Mouse (Mus musculus) spleen, adult 2 months (tissue): ENCODE measurements around the gene Ror1. TPM values are rescaled to one million over a fixed set of nuclear protein-coding genes. Genes with fewer than 3 reads are reported as not detected.

Experiments
- DNase-seq, 2 experiments: peaks; one replicate each; pipeline versions ENCODE4 v3.0.0 to v3.0.0-alpha.2; 2012 to 2021; ENCODE audit warnings: low spot score in 2 of 2, low read depth in 1 of 2
- H3K27ac ChIP-seq: fragments of 200-500 bp; 2 replicates; pipeline ENCODE4 v1.5.1; 2012; ENCODE audit warnings: low read length, inconsistent platforms; ENCODE audit not compliant: insufficient read depth
- H3K27me3 ChIP-seq: fragments of 200-500 bp; 2 replicates; pipeline ENCODE4 v1.6.1; 2012; ENCODE audit warnings: mild to moderate bottlenecking, moderate library complexity, low read length, inconsistent platforms; ENCODE audit not compliant: control insufficient read depth, insufficient read depth
- H3K36me3 ChIP-seq: fragments of 200-500 bp; 2 replicates; pipeline ENCODE4 v1.6.1; 2012; ENCODE audit warnings: mild to moderate bottlenecking, low read length, inconsistent platforms; ENCODE audit not compliant: control insufficient read depth, insufficient read depth
- H3K4me1 ChIP-seq: fragments of 200-500 bp; 2 replicates; pipeline ENCODE4 v1.6.1; 2011; ENCODE audit warnings: inconsistent platforms; ENCODE audit not compliant: control insufficient read depth, insufficient read depth, insufficient read length
- H3K4me3 ChIP-seq: fragments of 200-500 bp; 2 replicates; pipeline ENCODE4 v1.5.1; 2011; ENCODE audit warnings: mild to moderate bottlenecking, inconsistent platforms; ENCODE audit not compliant: insufficient read depth, insufficient read length; ENCODE audit errors: extremely low read depth
- CTCF ChIP-seq: fragments of 200-500 bp; IDR thresholded peaks from 2 replicates; pipeline ENCODE4 v1.5.1; 2011; ENCODE audit warnings: mild to moderate bottlenecking, inconsistent platforms; ENCODE audit not compliant: insufficient read depth, insufficient read length, insufficient replicate concordance; ENCODE audit errors: extremely low read depth
- POLR2A ChIP-seq: fragments of 200-500 bp; IDR thresholded peaks from 2 replicates; pipeline ENCODE4 v1.6.1; 2011; ENCODE audit warnings: low read depth, low read length, inconsistent platforms
- WGBS: fragments of 180-500 bp; shearing (Covaris S2); methylation state at CpG from one replicate; pipeline ENCODE4 v1.1.7; 2018; 5-methylcytosine and 5-hydroxymethylcytosine counted together
- polyA plus RNA-seq: library from polyadenylated mRNA; depleted of rRNA; stranded (reverse); fragments of >200 nt; gene quantifications from 2 replicates; pipeline ENCODE4 v1.2.3, GENCODE M21; 2012

The Ror1 gene
- polyA plus RNA-seq, 1 experiment = 0.64 TPM

DNA sequence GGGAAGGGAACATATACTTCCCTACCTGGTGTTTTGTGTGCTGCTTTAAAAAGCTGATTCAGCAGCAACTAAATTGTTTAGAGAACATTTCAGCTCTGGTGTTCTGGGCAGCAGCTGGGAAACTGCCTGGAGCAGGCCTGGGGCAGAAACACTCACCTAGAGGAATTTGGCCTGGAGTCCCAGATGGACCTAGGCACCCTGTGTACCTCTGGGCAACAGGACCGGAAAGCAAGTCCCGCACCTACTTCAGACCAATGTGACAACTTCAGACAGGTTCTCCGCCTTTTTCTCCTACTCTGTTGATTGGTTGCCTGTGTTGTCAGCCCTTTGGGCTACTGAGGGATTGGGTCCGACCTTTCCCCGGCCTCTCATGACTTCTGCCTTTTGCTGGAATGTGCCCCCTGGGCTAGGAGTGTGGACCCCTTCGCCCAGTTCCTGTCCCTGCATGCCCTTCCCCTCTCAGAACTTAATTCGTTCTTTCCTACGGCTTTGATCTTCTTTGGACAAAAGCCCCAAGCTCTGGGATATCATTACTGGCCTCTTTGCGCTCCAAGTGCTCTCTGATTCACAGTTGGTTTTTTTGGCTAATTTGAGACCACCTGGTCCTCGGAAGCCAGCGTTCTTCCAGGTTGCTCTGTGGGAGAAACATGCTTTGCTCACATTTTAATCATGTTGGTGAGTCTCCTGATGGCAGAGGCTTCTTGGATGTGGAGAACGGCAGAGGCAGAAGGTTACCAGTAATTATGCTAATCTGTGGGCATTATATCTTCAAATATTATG, 31.1 kb downstream of the Ror1 start:
- H3K4me3 ChIP-seq = no peak overlapping the region
- no peaks in the 10 kb centered on the region for H3K27me3 ChIP-seq
- no peak overlapping the region for H3K27ac ChIP-seq
- TF ChIP-seq CTCF (no peak), POLR2A (no peak)
- no peak for DNase-seq
- H3K36me3 ChIP-seq = no peaks in the 10 kb centered on the region
- no peaks in the 10 kb centered on the region for H3K4me1 ChIP-seq
- WGBS = 89% methylated on average over 12 of the region's 12 CpGs

DNA sequence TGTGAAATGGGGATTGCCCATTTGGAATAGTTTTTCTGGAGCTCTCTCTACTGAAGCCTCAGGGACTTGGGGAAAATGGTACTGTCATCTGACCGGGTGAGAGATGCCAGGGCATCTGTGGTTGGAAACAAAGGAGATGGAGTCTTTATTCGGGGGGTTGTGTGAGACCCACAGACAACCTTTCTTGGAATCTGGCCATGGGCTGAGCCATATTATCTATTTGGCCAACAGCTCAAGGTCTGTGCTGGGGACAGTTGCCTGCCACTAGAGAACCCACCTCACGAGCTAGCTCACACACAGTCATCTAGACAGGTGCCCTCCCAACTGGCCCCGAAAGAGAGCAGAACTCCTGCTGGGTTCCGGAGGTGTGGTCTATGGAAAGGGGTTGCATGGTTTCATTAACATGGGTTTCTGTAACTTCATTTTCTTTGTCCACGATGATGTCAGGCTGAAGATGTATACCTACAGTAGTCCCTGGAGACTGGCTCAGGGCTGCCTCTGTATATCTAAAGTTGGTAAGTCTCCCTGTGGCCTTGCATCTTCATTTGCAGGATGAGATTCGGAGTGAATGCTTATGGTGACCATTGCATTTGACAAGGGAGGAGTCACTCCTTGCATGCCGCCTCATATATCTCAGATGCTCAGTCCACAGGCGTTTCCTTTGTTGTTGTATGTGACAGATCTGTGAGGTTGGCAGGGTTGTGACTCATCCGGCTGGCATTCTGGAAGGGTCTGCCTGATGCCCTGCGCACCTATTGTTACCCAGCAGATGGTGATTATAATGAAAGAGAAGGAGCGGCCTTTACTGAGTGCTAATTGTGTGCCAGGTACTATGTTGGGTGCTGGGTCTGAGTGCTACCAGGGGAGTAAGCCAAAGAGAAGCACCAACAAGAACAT, 32.7 kb downstream of the Ror1 start:
- 93% methylated on average over 12 of the region's 12 CpGs for WGBS
- Histone ChIP-seq H3K27ac (no peak overlapping the region), H3K4me1 (no peaks in the 10 kb centered on the region), H3K4me3 (no peak overlapping the region), H3K36me3 (no peaks in the 10 kb centered on the region), H3K27me3 (no peaks in the 10 kb centered on the region)
- TF ChIP-seq POLR2A = no peak
- TF ChIP-seq CTCF = no peak
- DNase-seq = no peak

DNA sequence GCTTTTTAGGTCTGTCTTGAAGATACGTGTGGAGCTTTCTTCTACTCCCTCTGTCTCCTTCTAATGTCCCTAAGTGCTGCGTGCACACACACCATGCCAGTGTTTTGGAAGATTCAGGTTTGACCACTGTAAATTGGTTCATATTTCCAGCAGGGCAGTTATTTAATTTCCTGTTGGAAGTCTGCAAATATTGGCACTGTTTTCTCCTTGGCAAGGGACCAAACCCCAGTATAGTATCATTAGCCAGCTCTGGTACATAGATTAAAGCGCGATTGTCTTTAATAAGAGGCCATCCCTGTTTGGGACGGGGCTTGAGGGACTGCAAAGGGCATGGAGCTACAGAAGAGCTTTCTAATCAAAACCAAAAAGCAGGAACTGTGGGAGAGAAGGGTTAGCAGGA, 33.6 kb downstream of the Ror1 start:
- Histone ChIP-seq H3K27ac (no peak overlapping the region), H3K27me3 (no peaks in the 10 kb centered on the region), H3K36me3 (no peaks in the 10 kb centered on the region), H3K4me3 (no peak overlapping the region), H3K4me1 (no peaks in the 10 kb centered on the region)
- DNase-seq = no peak
- TF ChIP-seq POLR2A = no peak
- no peak for TF ChIP-seq CTCF
- WGBS = 79% methylated on average over 5 of the region's 5 CpGs

DNA sequence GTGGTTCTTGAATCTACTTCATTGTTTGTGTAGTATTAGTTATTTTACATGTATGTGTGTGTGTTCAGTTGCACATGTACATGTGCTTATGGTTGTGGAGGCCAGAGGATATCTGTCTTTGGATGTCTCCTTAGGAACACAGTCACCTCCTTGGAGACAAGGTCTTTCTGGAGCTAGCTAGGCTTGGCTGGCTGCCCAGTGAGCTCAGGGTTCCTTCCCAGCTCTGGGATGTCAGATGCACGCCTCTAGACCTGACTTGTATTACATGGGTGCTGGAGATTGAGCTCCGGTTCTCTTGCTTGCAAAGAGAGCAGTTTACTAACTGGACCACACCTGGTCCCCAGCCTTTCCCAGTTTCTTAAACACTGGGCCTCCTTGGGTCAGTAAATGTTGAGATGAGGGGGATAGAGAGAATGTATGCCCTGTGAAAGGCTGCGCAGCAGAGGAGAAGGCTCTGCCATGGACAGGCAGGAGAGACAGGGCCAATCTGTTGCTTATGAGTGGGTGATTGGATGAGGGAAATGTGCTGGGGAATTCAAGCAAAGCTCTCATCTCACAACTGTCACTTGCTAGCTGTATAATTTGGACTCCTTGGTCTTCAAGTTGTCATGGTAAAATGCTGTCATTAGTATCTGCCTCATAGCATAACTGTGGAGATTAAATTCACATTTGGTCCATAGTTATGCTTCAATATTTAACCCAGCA, 35.3 kb downstream of the Ror1 start:
- Histone ChIP-seq H3K4me3 (no peak overlapping the region), H3K27me3 (no peaks in the 10 kb centered on the region), H3K27ac (no peak overlapping the region), H3K36me3 (no peaks in the 10 kb centered on the region), H3K4me1 (no peaks in the 10 kb centered on the region)
- WGBS = 75% methylated on average over 3 of the region's 3 CpGs
- DNase-seq = no peak
- TF ChIP-seq CTCF (no peak), POLR2A (no peak)

DNA sequence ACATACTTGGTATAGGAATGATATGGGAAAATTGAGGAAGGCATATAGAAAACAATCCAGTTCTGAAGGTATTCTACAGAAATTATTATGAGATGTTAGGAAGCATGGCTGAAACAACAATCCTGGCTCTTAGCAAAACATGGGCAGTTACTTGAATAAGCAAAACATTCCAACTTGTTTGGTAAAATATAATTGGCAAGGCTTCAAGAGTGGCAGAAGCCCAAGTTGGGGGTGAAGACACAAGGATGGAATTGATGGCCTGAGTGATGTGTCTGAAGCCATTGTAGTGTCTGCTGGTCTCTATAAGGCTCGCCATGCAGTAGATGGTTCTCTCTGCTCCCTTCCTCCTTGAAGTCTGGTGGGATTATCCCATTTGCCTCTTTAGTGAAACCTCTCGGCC, 35.9 kb downstream of the Ror1 start:
- Histone ChIP-seq H3K36me3 (no peaks in the 10 kb centered on the region), H3K4me3 (no peak overlapping the region), H3K27ac (no peak overlapping the region), H3K4me1 (no peaks in the 10 kb centered on the region), H3K27me3 (no peaks in the 10 kb centered on the region)
- WGBS = 92% methylated on average over 2 of the region's 2 CpGs
- DNase-seq = no peak
- no peak for TF ChIP-seq POLR2A
- no peak for TF ChIP-seq CTCF

DNA sequence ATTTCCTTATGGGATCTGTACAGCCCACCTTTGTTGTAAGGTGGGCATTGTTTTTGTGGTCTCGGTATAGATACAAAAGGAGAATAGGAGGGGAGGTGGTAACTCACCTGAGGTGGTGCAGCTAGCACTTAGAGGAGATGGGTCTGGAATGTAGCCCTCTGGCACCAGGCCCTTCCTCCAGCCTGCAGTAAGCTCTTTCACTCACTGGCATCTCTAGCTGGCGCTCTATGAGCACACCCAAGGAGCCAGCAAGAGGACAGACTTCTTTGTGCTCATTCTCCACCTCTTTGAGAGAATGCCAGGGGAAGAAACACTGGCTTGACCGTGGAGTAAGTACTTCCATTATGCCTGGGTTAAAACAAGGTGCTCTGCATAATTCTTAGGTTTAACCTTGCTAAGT, 36.7 kb downstream of the Ror1 start:
- H3K36me3 ChIP-seq = no peaks in the 10 kb centered on the region
- no peaks in the 10 kb centered on the region for H3K4me1 ChIP-seq
- WGBS = 88% methylated on average over 3 of the region's 3 CpGs
- TF ChIP-seq CTCF (no peak), POLR2A (no peak)
- no peaks in the 10 kb centered on the region for H3K27me3 ChIP-seq
- no peak overlapping the region for H3K4me3 ChIP-seq
- H3K27ac ChIP-seq = no peak overlapping the region
- DNase-seq = no peak
